Mouse (Mus musculus) lung, postnatal 0 days (tissue): ENCODE data around the gene Ryr3. TPM values are rescaled to one million over a fixed set of nuclear protein-coding genes. Genes with fewer than 3 reads are reported as not detected.

ENCODE experiments used
- ATAC-seq: fragments of 200-750 bp; cut with Nextera tagmentation; 2 replicates; pipeline ENCODE4 v1.8.0; 2017; ENCODE audit warnings: moderate library complexity
- DNase-seq: peaks from one replicate; pipeline ENCODE4 v3.0.0-alpha.2; 2016; ENCODE audit warnings: low spot score
- H3K27ac ChIP-seq: fragments of 300-500 bp; sonication (generic); 2 replicates; pipeline ENCODE4 v1.5.1; 2014; ENCODE audit warnings: antibody characterized with exemption, mild to moderate bottlenecking, low read length, mixed read lengths
- H3K27me3 ChIP-seq: fragments of 300-500 bp; sonication (generic); replicated peaks from 2 replicates; pipeline ENCODE4 v1.6.1; 2014; ENCODE audit warnings: low read length, mixed read lengths; ENCODE audit not compliant: insufficient read depth
- H3K36me3 ChIP-seq: fragments of 300-500 bp; sonication (generic); 2 replicates; pipeline ENCODE4 v1.6.1; 2014; ENCODE audit warnings: low read length, mixed read lengths; ENCODE audit not compliant: insufficient read depth
- H3K4me1 ChIP-seq: fragments of 300-500 bp; sonication (generic); 2 replicates; pipeline ENCODE4 v1.6.1; 2014; ENCODE audit warnings: antibody characterized with exemption, low read depth, low read length, mixed read lengths; ENCODE audit not compliant: insufficient read depth
- H3K4me2 ChIP-seq: fragments of 300-500 bp; sonication (generic); replicated peaks from 2 replicates; pipeline ENCODE4 v1.6.1; 2014; ENCODE audit warnings: low read depth, mild to moderate bottlenecking, low read length, moderate library complexity, mixed read lengths
- H3K4me3 ChIP-seq: fragments of 300-500 bp; sonication (generic); 2 replicates; pipeline ENCODE4 v1.5.1; 2014; ENCODE audit warnings: low read depth, low read length
- H3K9ac ChIP-seq: fragments of 300-500 bp; sonication (generic); replicated peaks from 2 replicates; pipeline ENCODE4 v1.6.1; 2014; ENCODE audit warnings: low read depth, mild to moderate bottlenecking
- H3K9me3 ChIP-seq: fragments of 300-500 bp; sonication (generic); 2 replicates; pipeline ENCODE4 v1.6.1; 2016; ENCODE audit warnings: low read length, mixed read lengths
- CTCF ChIP-seq: IDR thresholded peaks from 2 replicates; pipeline ENCODE4 v1.5.1; 2016; ENCODE audit warnings: antibody characterized with exemption, mild to moderate bottlenecking
- EP300 ChIP-seq: IDR thresholded peaks from 2 replicates; pipeline ENCODE4 v1.6.1; 2016; ENCODE audit warnings: antibody characterized with exemption, mild to moderate bottlenecking, control low read depth
- WGBS: fragments of 180-500 bp; shearing (Covaris S2); extraction: QIAGEN DNeasy Blood & Tissue Kit; methylation state at CpG from one replicate; pipeline ENCODE4 v1.1.7; 2014; 5-methylcytosine and 5-hydroxymethylcytosine counted together
- polyA plus RNA-seq: library from polyadenylated mRNA; unstranded; fragments of >200 nt; fragmentation: Nextera tagmentation; extraction: Ambion mirVana; gene quantifications from 2 replicates; pipeline ENCODE4 v1.2.1, GENCODE M21; 2015

Gene Ryr3
- polyA plus RNA-seq, 1 experiment from 2014 or later, result 0.57 TPM

GRCm38 (mm10) chr2:112677246-112677645 is 539.6 kb downstream of the Ryr3 start:
- no peaks in the 10 kb centered on the region for H3K9me3 ChIP-seq
- H3K27me3 ChIP-seq, result no peaks in the 10 kb centered on the region
- no peak overlapping the region for H3K4me2 ChIP-seq
- WGBS, result 50% methylated on average over 1 of the region's 1 CpGs
- TF ChIP-seq CTCF, result no peak
- no peak for TF ChIP-seq EP300
- ATAC-seq (no peak), DNase-seq (no peak)
- H3K4me3 ChIP-seq, result no peak overlapping the region
- H3K27ac ChIP-seq, result no peak overlapping the region
- no peaks in the 10 kb centered on the region for H3K4me1 ChIP-seq
- H3K9ac ChIP-seq, result no peak overlapping the region
- H3K36me3 ChIP-seq, result no peaks in the 10 kb centered on the region

DNA sequence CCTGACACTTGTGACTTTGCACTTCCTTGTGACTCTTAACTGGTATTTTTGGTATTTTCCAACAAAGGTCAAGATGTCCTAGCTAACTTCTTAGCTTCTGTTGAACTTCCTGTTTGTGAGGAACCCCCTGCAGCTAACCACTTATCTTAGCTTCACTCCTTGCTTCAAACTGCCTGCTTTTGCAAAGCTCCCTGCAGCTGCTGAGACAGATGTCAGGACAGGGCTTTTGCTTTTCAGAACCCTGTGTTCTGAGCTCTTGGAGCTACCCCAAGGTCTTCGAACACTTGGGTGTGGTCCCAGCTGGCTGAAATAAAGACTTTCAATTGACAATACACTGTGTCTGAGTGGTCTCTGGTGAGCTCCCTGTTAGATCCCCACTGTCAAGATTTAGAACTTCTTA is 540.2 kb downstream of the Ryr3 start:
- Histone ChIP-seq H3K27me3 (no peaks in the 10 kb centered on the region), H3K9ac (no peak overlapping the region), H3K9me3 (no peaks in the 10 kb centered on the region), H3K4me1 (no peaks in the 10 kb centered on the region), H3K36me3 (no peaks in the 10 kb centered on the region), H3K4me3 (no peak overlapping the region), H3K27ac (no peak overlapping the region), H3K4me2 (no peak overlapping the region)
- 57% methylated on average over 1 of the region's 1 CpGs for WGBS
- DNase-seq (no peak), ATAC-seq (no peak)
- TF ChIP-seq EP300, result no peak
- no peak for TF ChIP-seq CTCF

DNA sequence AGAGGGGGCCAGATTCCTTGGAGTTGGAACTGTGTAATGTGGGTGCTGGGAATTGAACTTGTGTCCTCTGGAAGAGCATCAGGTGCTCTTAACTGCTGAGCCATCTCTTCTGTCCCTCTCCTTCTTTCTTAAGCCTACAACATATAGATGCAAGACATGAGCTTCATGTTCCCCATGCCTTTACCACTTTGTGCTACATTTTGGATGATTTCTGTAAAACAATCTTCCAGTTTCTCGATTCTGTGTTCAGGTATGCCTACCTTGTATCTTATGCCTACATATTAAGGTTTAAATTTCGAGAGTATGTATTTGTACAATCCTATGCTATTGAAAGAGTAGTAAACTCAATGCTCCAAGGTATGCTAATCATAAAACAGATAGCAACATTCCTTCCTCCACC is 540.7 kb downstream of the Ryr3 start:
- TF ChIP-seq EP300 (no peak), CTCF (no peak)
- 72% methylated on average over 2 of the region's 2 CpGs for WGBS
- Histone ChIP-seq H3K4me3 (no peak overlapping the region), H3K9me3 (no peaks in the 10 kb centered on the region), H3K9ac (no peak overlapping the region), H3K27me3 (no peaks in the 10 kb centered on the region), H3K27ac (no peak overlapping the region), H3K36me3 (no peaks in the 10 kb centered on the region), H3K4me1 (no peaks in the 10 kb centered on the region), H3K4me2 (no peak overlapping the region)
- DNase-seq (no peak), ATAC-seq (no peak)

DNA sequence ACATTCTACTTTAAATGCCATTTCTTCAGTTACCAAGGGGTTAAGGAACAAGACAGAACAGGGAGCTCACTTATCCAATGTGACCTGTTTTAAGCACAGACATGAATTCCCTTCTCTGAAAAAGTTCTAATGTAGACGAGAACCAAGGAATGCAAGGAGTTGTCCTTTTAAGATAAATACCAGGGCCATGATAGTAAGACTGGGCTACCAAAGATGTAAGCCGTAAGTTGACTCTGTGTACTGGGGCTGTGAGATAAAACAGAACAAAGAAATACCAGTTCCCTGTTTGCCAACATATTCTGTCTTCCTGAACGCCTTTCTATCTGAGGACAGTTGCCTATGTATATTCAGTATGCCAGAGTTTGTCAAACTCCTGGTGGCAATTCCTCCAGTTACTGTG is 547.4 kb downstream of the Ryr3 start:
- no peak overlapping the region for H3K4me3 ChIP-seq
- H3K9me3 ChIP-seq, result no peaks in the 10 kb centered on the region
- 66% methylated on average over 3 of the region's 3 CpGs for WGBS
- H3K4me2 ChIP-seq, result no peak overlapping the region
- no peak for DNase-seq
- H3K36me3 ChIP-seq, result no peaks in the 10 kb centered on the region
- no peaks in the 10 kb centered on the region for H3K27me3 ChIP-seq
- no peaks in the 10 kb centered on the region for H3K4me1 ChIP-seq
- no peak overlapping the region for H3K9ac ChIP-seq
- TF ChIP-seq CTCF (no peak), EP300 (no peak)
- no peak for ATAC-seq
- H3K27ac ChIP-seq, result no peak overlapping the region

DNA sequence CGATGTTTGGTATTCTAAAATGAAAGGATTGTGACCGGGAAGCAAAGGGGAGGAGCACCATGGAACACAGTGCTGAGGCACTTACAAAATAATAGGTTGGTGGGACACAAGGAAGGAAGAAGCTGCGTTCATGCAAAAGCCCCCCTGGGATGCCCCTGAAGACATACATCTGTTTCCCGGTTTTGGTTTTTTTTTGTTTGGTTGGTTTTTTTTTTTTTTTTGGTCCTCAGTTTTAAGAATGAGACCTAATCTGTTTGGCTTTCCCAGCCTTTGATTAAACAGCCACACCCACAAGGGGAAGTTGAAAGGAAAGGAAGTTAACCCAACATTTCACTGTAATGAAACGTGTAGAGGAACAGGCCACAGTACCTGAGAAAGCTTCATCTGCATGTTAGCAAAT is 560.8 kb downstream of the Ryr3 start:
- no peaks in the 10 kb centered on the region for H3K9me3 ChIP-seq
- no peak overlapping the region for H3K9ac ChIP-seq
- no peak overlapping the region for H3K4me2 ChIP-seq
- 42% methylated on average over 5 of the region's 5 CpGs for WGBS
- no peak for DNase-seq
- no peak for ATAC-seq
- no peak for TF ChIP-seq CTCF
- TF ChIP-seq EP300, result no peak
- no peaks in the 10 kb centered on the region for H3K4me1 ChIP-seq
- no peak overlapping the region for H3K4me3 ChIP-seq
- no peak overlapping the region for H3K27ac ChIP-seq
- no peaks in the 10 kb centered on the region for H3K36me3 ChIP-seq
- H3K27me3 ChIP-seq, result no peaks in the 10 kb centered on the region

- H3K36me3 ChIP-seq, result no peaks in the 10 kb centered on the region
- TF ChIP-seq CTCF (no peak), EP300 (no peak)
- no peak for ATAC-seq
Measured at GRCm38 (mm10) chr2:112653836-112654235, 563.1 kb downstream of the Ryr3 start.

DNA sequence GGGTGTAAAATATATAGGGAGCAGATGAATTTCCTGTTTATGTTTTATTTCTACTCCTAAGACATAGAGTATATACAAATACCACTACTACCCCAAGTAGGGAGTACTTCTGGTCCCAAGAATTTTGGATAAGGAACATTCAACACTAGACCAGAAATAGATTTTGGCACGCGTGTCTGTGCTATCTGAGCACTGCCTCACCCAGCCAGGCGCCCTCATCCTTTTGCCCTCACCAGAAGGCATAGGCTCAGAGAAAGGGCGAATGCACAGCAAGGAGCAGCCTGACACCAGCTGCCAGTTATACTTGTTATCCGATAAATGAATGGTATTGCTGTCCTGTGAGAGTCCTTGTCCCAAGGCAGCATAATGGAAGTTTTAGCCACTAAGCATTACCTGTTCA is 579.7 kb downstream of the Ryr3 start:
- H3K4me2 ChIP-seq, result no peak overlapping the region
- DNase-seq, result no peak
- H3K4me1 ChIP-seq, result no peaks in the 10 kb centered on the region
- 80% methylated on average over 5 of the region's 5 CpGs for WGBS
- no peak overlapping the region for H3K4me3 ChIP-seq
- no peak overlapping the region for H3K27ac ChIP-seq
- ATAC-seq, result no peak
- no peaks in the 10 kb centered on the region for H3K36me3 ChIP-seq
- H3K27me3 ChIP-seq, result no peaks in the 10 kb centered on the region
- no peak overlapping the region for H3K9ac ChIP-seq
- TF ChIP-seq EP300, result no peak
- TF ChIP-seq CTCF, result no peak
- H3K9me3 ChIP-seq, result no peaks in the 10 kb centered on the region

More at GRCm38 (mm10) chr2:112653836-112654235, 563.1 kb downstream of the Ryr3 start:
- Histone ChIP-seq H3K9ac (no peak overlapping the region), H3K27ac (no peak overlapping the region), H3K4me3 (no peak overlapping the region), H3K9me3 (no peaks in the 10 kb centered on the region), H3K27me3 (no peaks in the 10 kb centered on the region), H3K4me2 (no peak overlapping the region), H3K4me1 (no peaks in the 10 kb centered on the region)
- no peak for DNase-seq
- WGBS, result 71% methylated on average over 3 of the region's 3 CpGs
